1 mouse cellular context compared by ENCODE assay signal in genomic region chr9:78108796-78109239, GRCm38 (mm10).
A peak's percentile ranks its signal among the peaks of the same experiment; 100 is the strongest.
TF ChIP-seq lines count a peak whose summit lies in the region.

TSS of gene Fbxo9 (minus strand) at chr9:78109065.
TSS of gene Ick (plus strand) at chr9:78109192.

TF ChIP-seq in myocyte, 11 proteins besides CTCF, POLR2A, EP300 and RAD21 (continued from another document):
- TF ChIP-seq MAX (IDR thresholded peaks at IDR 0.05; ENCODE audit: low read depth) (no peak), SRF (IDR thresholded peaks at IDR 0.05; ENCODE audit: control insufficient read depth, insufficient read length, low read depth) (peak; percentile 48)
